Mouse (Mus musculus): ENCODE measurements around the gene Tctn1.
"Not testable (repeated sequence)": the region's sequence is repeated elsewhere in the genome, so short reads cannot be mapped to it uniquely, and the experiment has no call there.

Tctn1 gene

GRCm38 (mm10) chr5:122219655-122220629 is 44.3 kb downstream of the Tctn1 start:
- DNase-seq (ENCODE audit: extremely low spot score, low read depth, low spot score) = no peak

- DNase-seq (ENCODE audit: extremely low spot score, low read depth, low spot score) = no peak
Observed at GRCm38 (mm10) chr5:122218928-122219327, 45.3 kb downstream of the Tctn1 start.

GRCm38 (mm10) chr5:122218109-122218905 is 46.0 kb downstream of the Tctn1 start:
- no peak for DNase-seq (ENCODE audit: extremely low spot score, low read depth, low spot score)

GRCm38 (mm10) chr5:122217636-122218035 is 46.6 kb downstream of the Tctn1 start:
- DNase-seq (ENCODE audit: extremely low spot score, low read depth, low spot score) = no peak

GRCm38 (mm10) chr5:122213861-122214260 is 50.4 kb downstream of the Tctn1 start:
- no peak for DNase-seq (ENCODE audit: extremely low spot score, low read depth, low spot score)

- not testable (repeated sequence) for DNase-seq (ENCODE audit: extremely low spot score, low read depth, low spot score)
Observed at GRCm38 (mm10) chr5:122212820-122213219, 51.4 kb downstream of the Tctn1 start.

- no peak for DNase-seq (ENCODE audit: extremely low spot score, low read depth, low spot score)
Observed at GRCm38 (mm10) chr5:122212125-122212524, 52.1 kb downstream of the Tctn1 start.

- no peak for DNase-seq (ENCODE audit: extremely low spot score, low read depth, low spot score)
Observed at GRCm38 (mm10) chr5:122210890-122211289, 53.4 kb downstream of the Tctn1 start.

GRCm38 (mm10) chr5:122209591-122210368 is 54.5 kb downstream of the Tctn1 start:
- DNase-seq (ENCODE audit: extremely low spot score, low read depth, low spot score) = peak; percentile 42

- no peak for DNase-seq (ENCODE audit: extremely low spot score, low read depth, low spot score)
Observed at GRCm38 (mm10) chr5:122208909-122209308, 55.4 kb downstream of the Tctn1 start.

GRCm38 (mm10) chr5:122206475-122206874 is 57.8 kb downstream of the Tctn1 start, which contains the start of gene Hvcn1:
Gene Hvcn1, plus strand, starts transcription at chr5:122206804.
- DNase-seq (ENCODE audit: extremely low spot score, low read depth, low spot score) = no peak

- no peak for DNase-seq (ENCODE audit: extremely low spot score, low read depth, low spot score)
Observed at GRCm38 (mm10) chr5:122204180-122204579, 60.1 kb downstream of the Tctn1 start.

GRCm38 (mm10) chr5:122201904-122202303 is 62.4 kb downstream of the Tctn1 start:
- no peak for DNase-seq (ENCODE audit: extremely low spot score, low read depth, low spot score)

- no peak for DNase-seq (ENCODE audit: extremely low spot score, low read depth, low spot score)
Observed at GRCm38 (mm10) chr5:122200872-122201271, 63.4 kb downstream of the Tctn1 start.

GRCm38 (mm10) chr5:122192347-122192746 is 71.9 kb downstream of the Tctn1 start:
- no peak for DNase-seq (ENCODE audit: extremely low spot score, low read depth, low spot score)

GRCm38 (mm10) chr5:122191269-122192063 is 72.8 kb downstream of the Tctn1 start:
- DNase-seq (ENCODE audit: extremely low spot score, low read depth, low spot score) = no peak

- DNase-seq (ENCODE audit: extremely low spot score, low read depth, low spot score) = no peak
Observed at GRCm38 (mm10) chr5:122190465-122190864, 73.8 kb downstream of the Tctn1 start.

- DNase-seq (ENCODE audit: extremely low spot score, low read depth, low spot score) = no peak
Observed at GRCm38 (mm10) chr5:122189115-122189514, 75.1 kb downstream of the Tctn1 start.
